Mouse (Mus musculus) hindbrain, postnatal 0 days (tissue): Measurements from ENCODE around the gene Ercc6. TPM values are rescaled to one million over a fixed set of nuclear protein-coding genes. Genes with fewer than 3 reads are reported as not detected.

Source experiments
- ATAC-seq: fragments of 200-750 bp; cut with Nextera tagmentation; 2 replicates; pipeline ENCODE4 v1.8.0; 2017; ENCODE audit warnings: mild to moderate bottlenecking, moderate TSS enrichment, moderate library complexity
- DNase-seq: peaks from one replicate; pipeline ENCODE4 v3.0.0-alpha.2; 2015; ENCODE audit warnings: low spot score
- H3K27ac ChIP-seq: fragments of 300-500 bp; sonication (generic); 2 replicates; pipeline ENCODE4 v1.5.1; 2014; ENCODE audit warnings: mild to moderate bottlenecking
- H3K27me3 ChIP-seq: fragments of 300-500 bp; sonication (generic); 2 replicates; pipeline ENCODE4 v1.6.1; 2014; ENCODE audit warnings: low read length, mixed read lengths; ENCODE audit not compliant: insufficient read depth
- H3K36me3 ChIP-seq: fragments of 300-500 bp; sonication (generic); 2 replicates; pipeline ENCODE4 v1.6.1; 2014; ENCODE audit warnings: low read length, mixed read lengths; ENCODE audit not compliant: insufficient read depth
- H3K4me1 ChIP-seq: fragments of 300-500 bp; sonication (generic); 2 replicates; pipeline ENCODE4 v1.6.1; 2014; ENCODE audit warnings: antibody characterized with exemption, low read length, mixed read lengths; ENCODE audit not compliant: insufficient read depth
- H3K4me2 ChIP-seq: fragments of 300-500 bp; sonication (generic); 2 replicates; pipeline ENCODE4 v1.6.1; 2014; ENCODE audit warnings: low read depth, mild to moderate bottlenecking, low read length, moderate library complexity, mixed read lengths
- H3K4me3 ChIP-seq: fragments of 300-500 bp; sonication (generic); 2 replicates; pipeline ENCODE4 v1.5.1; 2014; ENCODE audit warnings: low read length
- H3K9ac ChIP-seq: fragments of 300-500 bp; sonication (generic); replicated peaks from 2 replicates; pipeline ENCODE4 v1.6.1; 2014; ENCODE audit warnings: mild to moderate bottlenecking, low read length, moderate library complexity, mixed read lengths
- H3K9me3 ChIP-seq: fragments of 300-500 bp; sonication (generic); 2 replicates; pipeline ENCODE4 v1.6.1; 2016; ENCODE audit warnings: low read length, mixed read lengths
- CTCF ChIP-seq: IDR thresholded peaks from 2 replicates; pipeline ENCODE4 v1.5.1; 2016; ENCODE audit warnings: antibody characterized with exemption, control low read depth, low read depth
- WGBS: fragments of 180-500 bp; shearing (Covaris S2); extraction: QIAGEN DNeasy Blood & Tissue Kit; methylation state at CpG from one replicate; pipeline ENCODE4 v1.1.7; 2014; 5-methylcytosine and 5-hydroxymethylcytosine counted together
- polyA plus RNA-seq: library from polyadenylated mRNA; unstranded; fragments of >200 nt; fragmentation: Nextera tagmentation; extraction: Ambion mirVana; gene quantifications from 2 replicates; pipeline ENCODE4 v1.2.1, GENCODE M21; 2015
- total RNA-seq: library from RNA; depleted of rRNA; stranded (reverse); fragments of >200 nt; gene quantifications from 2 replicates; pipeline ENCODE4 v1.2.3, GENCODE M21; 2014; rRNA removed

The Ercc6 gene
- total and polyA plus RNA-seq, 2 experiments from 2014 or later, result 12.2 to 18.3 TPM

- H3K27ac ChIP-seq, result no peak overlapping the region
- DNase-seq (no peak), ATAC-seq (no peak)
- H3K36me3 ChIP-seq, result no peaks in the 10 kb centered on the region
- no peaks in the 10 kb centered on the region for H3K4me1 ChIP-seq
- H3K4me2 ChIP-seq, result no peak overlapping the region
- no peaks in the 10 kb centered on the region for H3K9me3 ChIP-seq
- no peak for TF ChIP-seq CTCF
- H3K9ac ChIP-seq, result no peak overlapping the region
- no peak overlapping the region for H3K4me3 ChIP-seq
- peaks cover 1% of the 10 kb centered on the region; the same call in 1 of the 2 replicates for H3K27me3 ChIP-seq
- 48% methylated on average over 8 of the region's 8 CpGs for WGBS
Observed at GRCm38 (mm10) chr14:32606316-32606715, 93.0 kb downstream of the Ercc6 start.

GRCm38 (mm10) chr14:32609392-32609791, 96.1 kb downstream of the Ercc6 start:
- peak; percentile 89 for TF ChIP-seq CTCF
- H3K27me3 ChIP-seq, result no peaks in the 10 kb centered on the region
- ATAC-seq (peak; percentile 74; the same call in 1 of the 2 replicates), DNase-seq (peak; percentile 60)
- no peaks in the 10 kb centered on the region for H3K4me1 ChIP-seq
- no peaks in the 10 kb centered on the region for H3K36me3 ChIP-seq
- no peak overlapping the region for H3K4me2 ChIP-seq
- H3K27ac ChIP-seq, result no peak overlapping the region
- no peak overlapping the region for H3K9ac ChIP-seq
- H3K4me3 ChIP-seq, result no peak overlapping the region
- 32% methylated on average over 3 of the region's 3 CpGs for WGBS
- no peaks in the 10 kb centered on the region for H3K9me3 ChIP-seq

GRCm38 (mm10) chr14:32617253-32617652, 103.9 kb downstream of the Ercc6 start:
- 91% methylated on average over 5 of the region's 5 CpGs for WGBS
- Histone ChIP-seq H3K4me3 (no peak overlapping the region), H3K9me3 (no peaks in the 10 kb centered on the region), H3K27me3 (no peaks in the 10 kb centered on the region), H3K36me3 (no peaks in the 10 kb centered on the region), H3K9ac (no peak overlapping the region), H3K27ac (no peak overlapping the region), H3K4me2 (no peak overlapping the region), H3K4me1 (no peaks in the 10 kb centered on the region)
- no peak for ATAC-seq
- no peak for DNase-seq
- no peak for TF ChIP-seq CTCF

- TF ChIP-seq CTCF, result no peak
- Histone ChIP-seq H3K4me3 (no peak overlapping the region), H3K27ac (no peak overlapping the region), H3K9me3 (no peaks in the 10 kb centered on the region), H3K27me3 (no peaks in the 10 kb centered on the region), H3K9ac (no peak overlapping the region), H3K4me1 (no peaks in the 10 kb centered on the region), H3K36me3 (no peaks in the 10 kb centered on the region), H3K4me2 (no peak overlapping the region)
- DNase-seq (no peak), ATAC-seq (no peak)
- WGBS, result 78% methylated on average over 3 of the region's 3 CpGs
Observed at GRCm38 (mm10) chr14:32624245-32624644, 110.9 kb downstream of the Ercc6 start.

- Histone ChIP-seq H3K36me3 (no peaks in the 10 kb centered on the region), H3K9me3 (no peaks in the 10 kb centered on the region), H3K4me2 (no peak overlapping the region), H3K4me3 (no peak overlapping the region), H3K4me1 (no peaks in the 10 kb centered on the region), H3K27me3 (no peaks in the 10 kb centered on the region), H3K27ac (no peak overlapping the region), H3K9ac (no peak overlapping the region)
- no peak for TF ChIP-seq CTCF
- DNase-seq, result no peak
- WGBS, result 93% methylated on average over 7 of the region's 7 CpGs
- no peak for ATAC-seq
Observed at GRCm38 (mm10) chr14:32624811-32625210, 111.5 kb downstream of the Ercc6 start.

GRCm38 (mm10) chr14:32627271-32627670, 114.0 kb downstream of the Ercc6 start:
- Histone ChIP-seq H3K4me2 (no peak overlapping the region), H3K27ac (no peak overlapping the region), H3K4me3 (no peak overlapping the region), H3K9me3 (no peaks in the 10 kb centered on the region), H3K36me3 (no peaks in the 10 kb centered on the region), H3K4me1 (no peaks in the 10 kb centered on the region), H3K9ac (no peak overlapping the region), H3K27me3 (no peaks in the 10 kb centered on the region)
- no peak for TF ChIP-seq CTCF
- DNase-seq (peak; percentile 60), ATAC-seq (peak; percentile 40; the same call in 1 of the 2 replicates)
- 23% methylated on average over 2 of the region's 2 CpGs for WGBS

GRCm38 (mm10) chr14:32628584-32628983, 115.3 kb downstream of the Ercc6 start:
- H3K27me3 ChIP-seq, result no peaks in the 10 kb centered on the region
- H3K27ac ChIP-seq, result no peak overlapping the region
- H3K4me1 ChIP-seq, result no peaks in the 10 kb centered on the region
- H3K36me3 ChIP-seq, result no peaks in the 10 kb centered on the region
- no peak overlapping the region for H3K9ac ChIP-seq
- peak; percentile 34 for TF ChIP-seq CTCF
- ATAC-seq (0 out of 2 replicates have a peak, but pooled peaks have one; percentile 27), DNase-seq (peak; percentile 34)
- no peaks in the 10 kb centered on the region for H3K9me3 ChIP-seq
- 46% methylated on average over 10 of the region's 10 CpGs for WGBS
- H3K4me2 ChIP-seq, result no peak overlapping the region
- H3K4me3 ChIP-seq, result no peak overlapping the region

Other genes starting within 250 kb of the Ercc6 start
- gene Ogdhl, start 191.5 kb upstream of the Ercc6 start, total RNA-seq, result 33.5 and 34.0 TPM in 2 replicates
- gene Ogdhl, start 191.5 kb upstream of the Ercc6 start, polyA plus RNA-seq, result 21.2 and 22.5 TPM in 2 replicates
- gene 1700024G13Rik, start 125.1 kb upstream of the Ercc6 start, total RNA-seq, result not detected in 2 replicates
- gene 1700024G13Rik, start 125.1 kb upstream of the Ercc6 start, polyA plus RNA-seq, result 0.43 and 0.58 TPM in 2 replicates
- gene Slc18a3, start 48.7 kb upstream of the Ercc6 start, total RNA-seq, result 30.8 and 32.2 TPM in 2 replicates
- gene Slc18a3, start 48.7 kb upstream of the Ercc6 start, polyA plus RNA-seq, result 22.3 and 23.8 TPM in 2 replicates
- 3.5 and 4.4 TPM in 2 replicates for gene Chat, start 47.5 kb upstream of the Ercc6 start, total RNA-seq
- gene Chat, start 47.5 kb upstream of the Ercc6 start, polyA plus RNA-seq, result 1.5 and 2.4 TPM in 2 replicates
- 17.8 and 24.2 TPM in 2 replicates for gene Prrxl1, start 85.9 kb downstream of the Ercc6 start, total RNA-seq
- gene Prrxl1, start 85.9 kb downstream of the Ercc6 start, polyA plus RNA-seq, result 24.1 and 28.0 TPM in 2 replicates
- 0.21 TPM in 1 of 2 replicates, not detected in the other for gene 3425401B19Rik, start 171.8 kb downstream of the Ercc6 start, total RNA-seq
- 0.06 and 0.08 TPM in 2 replicates for gene 3425401B19Rik, start 171.8 kb downstream of the Ercc6 start, polyA plus RNA-seq